Mouse (Mus musculus) midbrain, embryonic 16.5 days (tissue): ENCODE data around the gene Alox5. TPM values are rescaled to one million over a fixed set of nuclear protein-coding genes. Genes with fewer than 3 reads are reported as not detected.

Experiments used
- ATAC-seq: fragments of 200-750 bp; cut with Nextera tagmentation; 2 replicates; pipeline ENCODE4 v1.8.0; 2017; ENCODE audit warnings: moderate TSS enrichment
- H3K27ac ChIP-seq: fragments of 300-500 bp; sonication (generic); 2 replicates; pipeline ENCODE4 v1.5.1; 2014; ENCODE audit warnings: mild to moderate bottlenecking, low read length, mixed read lengths
- H3K27me3 ChIP-seq: fragments of 300-500 bp; sonication (generic); 2 replicates; pipeline ENCODE4 v1.6.1; 2014; ENCODE audit warnings: low read depth, low read length, mixed read lengths; ENCODE audit not compliant: control insufficient read depth, insufficient read depth
- H3K36me3 ChIP-seq: fragments of 300-500 bp; sonication (generic); 2 replicates; pipeline ENCODE4 v1.6.1; 2014; ENCODE audit warnings: mild to moderate bottlenecking, low read length, moderate library complexity, mixed read lengths; ENCODE audit not compliant: control insufficient read depth, insufficient read depth
- H3K4me1 ChIP-seq: fragments of 300-500 bp; sonication (generic); 2 replicates; pipeline ENCODE4 v1.6.1; 2014; ENCODE audit warnings: mild to moderate bottlenecking, low read length, mixed read lengths; ENCODE audit not compliant: control insufficient read depth, insufficient read depth
- H3K4me2 ChIP-seq: fragments of 300-500 bp; sonication (generic); 2 replicates; pipeline ENCODE4 v1.6.1; 2014; ENCODE audit warnings: mild to moderate bottlenecking, low read length, mixed read lengths
- H3K4me3 ChIP-seq: fragments of 300-500 bp; sonication (generic); 2 replicates; pipeline ENCODE4 v1.5.1; 2014; ENCODE audit warnings: low read depth, mild to moderate bottlenecking, low read length, moderate library complexity, mixed read lengths
- H3K9ac ChIP-seq: fragments of 300-500 bp; sonication (generic); 2 replicates; pipeline ENCODE4 v1.6.1; 2014; ENCODE audit warnings: low read depth, low read length, mixed read lengths
- H3K9me3 ChIP-seq: fragments of 300-500 bp; sonication (generic); replicated peaks from 2 replicates; pipeline ENCODE4 v1.6.1; 2014; ENCODE audit warnings: mild to moderate bottlenecking, low read length, mixed read lengths; ENCODE audit not compliant: control insufficient read depth, poor library complexity, severe bottlenecking
- WGBS: fragments of 180-500 bp; shearing (Covaris S2); extraction: QIAGEN DNeasy Blood & Tissue Kit; methylation state at CpG from one replicate; pipeline ENCODE4 v1.1.7; 2014; 5-methylcytosine and 5-hydroxymethylcytosine counted together
- polyA plus RNA-seq: library from polyadenylated mRNA; unstranded; fragments of >200 nt; fragmentation: Nextera tagmentation; extraction: Ambion mirVana; gene quantifications from 2 replicates; pipeline ENCODE4 v1.2.1, GENCODE M21; 2015

The Alox5 gene
- polyA plus RNA-seq, 1 experiment from 2014 or later = 1.0 TPM

DNA sequence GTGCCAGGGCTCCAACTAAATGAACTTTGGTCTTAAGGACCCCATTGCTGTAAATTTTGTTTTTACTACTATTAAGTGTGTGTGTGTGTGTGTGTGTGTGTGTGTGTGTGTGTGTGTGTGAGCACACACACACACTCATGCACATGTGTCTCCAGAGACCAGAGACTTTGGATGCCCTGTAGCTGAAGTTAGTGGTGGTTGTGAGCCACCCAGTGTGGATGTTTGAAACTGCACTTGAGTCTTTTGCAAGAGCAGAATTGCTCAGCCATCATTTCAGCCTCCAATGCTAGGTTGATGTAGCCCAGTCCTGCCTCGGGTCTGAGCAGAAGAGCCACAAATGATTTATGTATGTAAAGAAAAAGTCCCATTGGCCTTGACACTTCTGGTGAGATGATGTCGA, 37.3 kb downstream of the Alox5 start:
- H3K9ac ChIP-seq = no peak overlapping the region
- H3K27me3 ChIP-seq = no peaks in the 10 kb centered on the region
- 86% methylated on average over 2 of the region's 2 CpGs for WGBS
- H3K4me1 ChIP-seq = peaks cover under 1% of the 10 kb centered on the region; the same call in 1 of the 2 replicates
- no peak overlapping the region for H3K4me2 ChIP-seq
- no peak overlapping the region for H3K4me3 ChIP-seq
- H3K27ac ChIP-seq = no peak overlapping the region
- no peaks in the 10 kb centered on the region for H3K9me3 ChIP-seq
- ATAC-seq = no peak
- no peaks in the 10 kb centered on the region for H3K36me3 ChIP-seq

DNA sequence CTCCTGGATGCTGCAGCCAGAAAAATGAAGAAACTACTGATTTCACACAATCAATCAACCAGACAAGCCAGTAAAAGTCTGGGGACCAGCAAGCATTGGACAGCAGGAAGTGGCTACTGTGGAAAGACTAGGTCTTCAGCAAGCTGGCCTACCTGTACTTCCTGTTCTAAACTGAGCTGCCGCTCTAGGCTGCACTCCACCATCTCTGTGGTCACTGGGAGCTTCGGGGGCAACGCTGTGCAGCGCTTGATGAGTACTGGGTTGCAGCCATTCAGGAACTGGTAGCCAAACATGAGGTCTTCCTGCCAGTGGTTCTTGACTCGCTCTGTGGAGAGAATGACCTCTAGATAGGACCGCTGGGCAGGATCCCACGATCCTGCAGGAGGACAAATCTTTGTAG, 38.0 kb downstream of the Alox5 start:
- WGBS = 87% methylated on average over 7 of the region's 7 CpGs
- H3K27me3 ChIP-seq = no peaks in the 10 kb centered on the region
- ATAC-seq = no peak

GRCm38 (mm10) chr6:116420271-116420670, 40.7 kb downstream of the Alox5 start:
- Histone ChIP-seq H3K27me3 (no peaks in the 10 kb centered on the region), H3K9me3 (no peaks in the 10 kb centered on the region), H3K4me3 (no peak overlapping the region), H3K9ac (no peak overlapping the region), H3K4me2 (no peak overlapping the region), H3K4me1 (peaks cover 3% of the 10 kb centered on the region; the same call in 1 of the 2 replicates), H3K27ac (no peak overlapping the region), H3K36me3 (no peaks in the 10 kb centered on the region)
- no peak for ATAC-seq
- 87% methylated on average over 10 of the region's 10 CpGs for WGBS

More for the DNA sequence above, 38.0 kb downstream of the Alox5 start:
- no peak overlapping the region for H3K27ac ChIP-seq
- H3K4me2 ChIP-seq = no peak overlapping the region
- no peak overlapping the region for H3K4me3 ChIP-seq
- H3K9me3 ChIP-seq = no peaks in the 10 kb centered on the region
- peaks cover 3% of the 10 kb centered on the region; the same call in 1 of the 2 replicates for H3K4me1 ChIP-seq
- no peaks in the 10 kb centered on the region for H3K36me3 ChIP-seq
- no peak overlapping the region for H3K9ac ChIP-seq

- no peaks in the 10 kb centered on the region for H3K27me3 ChIP-seq
- ATAC-seq = no peak
- H3K4me2 ChIP-seq = no peak overlapping the region
- H3K9me3 ChIP-seq = no peaks in the 10 kb centered on the region
- H3K4me1 ChIP-seq = peaks cover 3% of the 10 kb centered on the region; the same call in 1 of the 2 replicates
- H3K36me3 ChIP-seq = no peaks in the 10 kb centered on the region
- no peak overlapping the region for H3K4me3 ChIP-seq
- WGBS = 76% methylated on average over 6 of the region's 6 CpGs
- H3K27ac ChIP-seq = no peak overlapping the region
- H3K9ac ChIP-seq = no peak overlapping the region
These were observed 41.3 kb downstream of the Alox5 start for GRCm38 (mm10) chr6:116419699-116420098.

- H3K36me3 ChIP-seq = no peaks in the 10 kb centered on the region
- H3K27ac ChIP-seq = no peak overlapping the region
These were observed 42.5 kb downstream of the Alox5 start for GRCm38 (mm10) chr6:116418487-116418886.

GRCm38 (mm10) chr6:116417518-116418315, 43.3 kb downstream of the Alox5 start:
- Histone ChIP-seq H3K27ac (no peak overlapping the region), H3K4me1 (peaks cover 3% of the 10 kb centered on the region; the same call in 1 of the 2 replicates), H3K4me2 (no peak overlapping the region), H3K9me3 (no peaks in the 10 kb centered on the region), H3K9ac (no peak overlapping the region), H3K27me3 (no peaks in the 10 kb centered on the region), H3K36me3 (no peaks in the 10 kb centered on the region), H3K4me3 (no peak overlapping the region)
- 66% methylated on average over 6 of the region's 6 CpGs for WGBS
- no peak for ATAC-seq

More at GRCm38 (mm10) chr6:116418487-116418886, 42.5 kb downstream of the Alox5 start:
- Histone ChIP-seq H3K27me3 (no peaks in the 10 kb centered on the region), H3K4me3 (no peak overlapping the region), H3K4me2 (no peak overlapping the region), H3K9ac (no peak overlapping the region), H3K9me3 (no peaks in the 10 kb centered on the region), H3K4me1 (peaks cover 3% of the 10 kb centered on the region; the same call in 1 of the 2 replicates)
- 50% methylated on average over 1 of the region's 1 CpGs for WGBS
- no peak for ATAC-seq

GRCm38 (mm10) chr6:116416000-116416552, 44.9 kb downstream of the Alox5 start:
- no peak overlapping the region for H3K27ac ChIP-seq
- H3K27me3 ChIP-seq = no peaks in the 10 kb centered on the region
- no peak for ATAC-seq
- no peaks in the 10 kb centered on the region for H3K9me3 ChIP-seq
- no peak overlapping the region for H3K4me3 ChIP-seq
- H3K4me1 ChIP-seq = peaks cover 3% of the 10 kb centered on the region; the same call in 1 of the 2 replicates
- WGBS = 88% methylated on average over 6 of the region's 6 CpGs
- 0 out of 2 replicates have a peak, but pooled peaks cover 2% of the 10 kb centered on the region for H3K36me3 ChIP-seq
- H3K9ac ChIP-seq = no peak overlapping the region
- H3K4me2 ChIP-seq = no peak overlapping the region

DNA sequence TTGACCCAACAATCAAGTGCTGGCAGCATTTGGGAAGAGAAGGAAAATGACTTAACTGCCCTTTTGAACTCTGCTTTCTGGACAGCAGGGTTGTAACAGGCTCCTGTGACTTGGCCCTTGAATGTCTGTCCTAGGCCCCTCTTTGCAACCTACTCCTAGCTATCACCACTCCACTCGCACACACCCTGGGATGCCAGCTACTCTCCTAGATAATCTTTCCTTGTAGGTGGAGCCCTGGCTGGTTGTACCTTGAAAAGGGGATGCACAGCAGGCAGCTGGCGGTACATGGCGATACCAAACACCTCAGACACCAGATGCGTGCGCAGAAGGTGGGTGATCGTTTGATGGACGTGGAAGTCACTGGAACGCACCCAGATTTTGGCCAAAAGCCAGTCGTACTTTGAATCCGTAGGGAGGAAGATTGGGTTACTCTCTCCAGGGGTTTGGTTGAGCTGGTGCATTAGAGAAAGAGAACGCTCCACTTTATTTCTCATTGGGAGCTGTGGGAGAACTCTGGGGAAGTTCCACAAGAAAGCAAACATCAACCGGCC, 45.8 kb downstream of the Alox5 start:
- Histone ChIP-seq H3K27ac (no peak overlapping the region), H3K4me2 (no peak overlapping the region), H3K9ac (no peak overlapping the region), H3K27me3 (no peaks in the 10 kb centered on the region), H3K4me1 (peaks cover 3% of the 10 kb centered on the region; the same call in 1 of the 2 replicates), H3K9me3 (no peaks in the 10 kb centered on the region), H3K4me3 (no peak overlapping the region), H3K36me3 (0 out of 2 replicates have a peak, but pooled peaks cover 2% of the 10 kb centered on the region)
- no peak for ATAC-seq
- 89% methylated on average over 12 of the region's 12 CpGs for WGBS
